Mouse (Mus musculus) cerebellum, adult 8-10 months (tissue): ENCODE measurements at regions not wholly inside any gene's neighbourhood (a gene's known extent, or its start where the extent isn't known, plus 50 kb on each side); places are given as distances from the start of the nearest gene placed in this dataset.

Experiments
- DNase-seq: peaks from one replicate; pipeline ENCODE4 v3.0.0; 2022

DNA sequence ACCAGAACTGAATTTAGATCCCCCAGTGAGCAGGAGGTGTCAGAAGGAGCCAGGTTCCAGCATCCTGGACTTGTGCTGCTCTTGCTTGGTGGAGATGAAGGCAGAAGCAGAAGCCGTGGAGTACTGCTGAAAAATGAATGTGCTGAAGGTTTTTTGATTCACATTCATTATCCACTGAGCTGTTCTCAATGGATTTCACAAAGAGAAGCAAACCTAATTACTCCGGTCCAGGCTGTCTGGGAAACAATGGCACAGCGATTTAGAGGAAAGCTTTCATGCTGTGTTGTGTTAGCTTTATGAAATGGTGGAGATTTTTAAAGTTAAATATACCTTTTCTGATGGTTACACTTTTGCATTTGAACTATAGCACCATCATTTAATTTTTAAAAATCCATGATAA is 535.3 kb upstream of the Adgrl3 start:
- no peak for DNase-seq

GRCm38 (mm10) chr5:80488332-80488731 is 531.6 kb upstream of the Adgrl3 start:
- DNase-seq: no peak

- peak; percentile 8 for DNase-seq
These were observed 511.3 kb upstream of the Adgrl3 start for GRCm38 (mm10) chr5:80508672-80509071.

GRCm38 (mm10) chr5:80539997-80540396 is 479.9 kb upstream of the Adgrl3 start:
- no peak for DNase-seq

- no peak for DNase-seq
These were observed 468.3 kb upstream of the Adgrl3 start for GRCm38 (mm10) chr5:80551673-80552072.

DNA sequence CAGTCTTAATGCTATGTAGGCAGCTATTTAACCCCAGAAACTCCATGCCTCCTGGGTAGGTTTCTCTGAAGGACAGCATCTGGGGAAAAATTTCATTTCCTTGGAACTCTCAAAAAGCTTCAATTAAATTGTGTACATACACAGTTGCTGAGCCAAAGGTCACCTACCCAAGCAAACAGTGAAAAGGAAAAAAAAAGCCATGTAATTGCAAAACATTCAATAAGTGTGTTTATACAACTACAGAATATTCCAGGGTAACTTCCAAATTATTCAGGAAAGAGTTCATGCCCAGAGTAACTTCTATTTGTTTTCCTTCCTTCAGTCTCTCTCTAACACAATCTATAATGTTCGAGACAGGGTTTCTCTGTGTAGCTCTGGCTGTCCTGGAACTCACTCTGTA is 441.2 kb upstream of the Adgrl3 start:
- DNase-seq: no peak

- DNase-seq: no peak
These were observed 408.4 kb upstream of the Adgrl3 start for GRCm38 (mm10) chr5:80611571-80611970.

DNA sequence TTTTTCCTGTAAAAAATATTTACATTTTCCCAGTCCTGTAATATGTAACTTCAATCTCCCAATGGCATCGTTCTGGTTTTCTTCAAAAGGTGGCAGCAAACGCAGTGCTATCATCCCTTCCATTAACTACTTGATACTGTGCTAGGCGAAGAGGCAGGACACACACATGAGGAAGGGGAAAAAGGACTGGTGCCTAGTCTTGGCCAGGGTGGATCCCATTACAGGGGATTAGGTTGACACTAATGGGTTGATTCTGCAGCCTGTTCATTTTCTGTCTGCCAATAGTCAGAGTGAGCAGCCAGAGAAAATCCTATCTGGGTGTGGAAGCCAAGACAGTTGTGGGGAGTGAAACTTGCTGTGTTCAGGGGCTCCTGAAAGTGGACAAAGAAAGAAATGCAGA is 392.7 kb upstream of the Adgrl3 start:
- DNase-seq: no peak

GRCm38 (mm10) chr5:80659043-80659442 is 360.9 kb upstream of the Adgrl3 start:
- DNase-seq: no peak

GRCm38 (mm10) chr5:80659530-80659929 is 360.4 kb upstream of the Adgrl3 start:
- no peak for DNase-seq

DNA sequence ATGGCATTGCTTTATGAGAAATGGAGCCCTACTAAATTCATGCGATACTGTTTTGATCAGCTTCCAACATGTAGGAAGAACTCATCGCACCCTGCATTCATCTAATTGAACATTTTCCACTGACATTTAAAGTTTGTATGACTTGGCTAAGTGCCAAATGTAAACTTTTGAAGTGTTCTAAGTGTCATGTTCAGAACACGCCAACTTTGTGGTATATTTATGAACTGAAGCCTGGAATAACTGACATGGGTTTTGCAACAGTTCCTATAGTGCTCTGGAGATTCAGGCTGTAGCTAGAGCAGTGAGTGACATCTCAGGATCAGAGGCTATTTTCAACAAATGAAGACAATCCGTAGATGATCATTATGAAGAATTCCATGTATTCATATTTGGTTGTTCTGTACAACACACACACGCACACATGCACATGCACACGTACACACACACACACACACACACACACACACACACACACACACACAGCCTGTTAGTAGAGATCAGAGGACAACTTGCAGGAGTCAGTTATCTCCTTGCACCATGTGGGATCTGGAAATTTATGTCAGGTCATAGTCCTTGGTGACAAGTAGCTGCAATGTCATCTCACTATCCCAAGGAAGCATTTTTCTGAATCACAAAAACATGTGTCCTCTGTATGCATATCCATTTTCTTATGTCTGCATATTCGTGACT is 349.5 kb upstream of the Adgrl3 start:
- no peak for DNase-seq

GRCm38 (mm10) chr5:80683431-80683830 is 336.5 kb upstream of the Adgrl3 start:
- no peak for DNase-seq

- DNase-seq: no peak
These were observed 319.1 kb upstream of the Adgrl3 start for GRCm38 (mm10) chr5:80700848-80701247.

DNA sequence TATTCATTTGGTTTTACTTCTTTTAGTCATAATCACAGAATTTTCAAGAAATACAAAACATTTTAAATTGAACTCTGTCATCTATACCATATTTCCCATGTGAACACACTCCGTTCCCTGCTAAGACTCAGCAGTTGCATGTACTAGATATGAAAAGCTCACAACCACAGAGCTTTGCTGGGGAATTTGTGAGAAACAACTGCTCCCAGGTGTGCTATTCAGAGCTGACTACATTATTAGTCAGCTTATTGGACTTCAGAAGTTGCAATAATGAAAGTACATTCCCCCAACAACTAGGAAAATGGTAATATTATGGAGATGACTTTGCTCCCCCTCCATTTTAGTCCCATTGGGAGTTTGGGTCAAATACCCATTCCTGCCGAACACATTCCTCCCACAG is 315.2 kb upstream of the Adgrl3 start:
- no peak for DNase-seq

DNA sequence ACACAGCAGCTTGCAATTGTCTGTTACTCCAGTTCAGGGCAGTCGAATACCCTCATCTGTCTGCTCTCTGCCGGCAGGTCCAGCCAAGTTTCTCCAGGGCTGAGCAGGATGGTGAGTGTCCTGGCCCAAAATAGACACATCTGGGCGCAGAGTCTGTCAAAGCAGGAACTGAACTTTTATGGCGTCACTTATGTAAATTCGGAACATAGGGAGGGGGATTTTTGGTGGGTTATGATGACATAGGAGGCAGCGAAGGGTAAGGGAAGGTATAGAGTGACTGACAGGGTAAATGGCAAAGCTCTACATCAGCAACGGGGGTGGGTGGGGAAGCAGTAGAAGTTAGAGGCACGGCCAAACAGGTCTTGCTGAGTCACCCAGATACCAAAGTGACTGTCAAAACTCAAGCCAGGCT is 313.3 kb upstream of the Adgrl3 start:
- no peak for DNase-seq
